Mouse (Mus musculus) ES-Bruce4 (cell line): ENCODE measurements around the gene Tmem39b.

Experiments used
- CTCF ChIP-seq: IDR thresholded peaks from one replicate; pipeline ENCODE4 v1.8.1; 2011; ENCODE audit warnings: low read depth, low read length
- POLR2A ChIP-seq: IDR thresholded peaks from one replicate; pipeline ENCODE4 v1.8.1; 2011; ENCODE audit warnings: low read length; ENCODE audit not compliant: insufficient read depth

DNA sequence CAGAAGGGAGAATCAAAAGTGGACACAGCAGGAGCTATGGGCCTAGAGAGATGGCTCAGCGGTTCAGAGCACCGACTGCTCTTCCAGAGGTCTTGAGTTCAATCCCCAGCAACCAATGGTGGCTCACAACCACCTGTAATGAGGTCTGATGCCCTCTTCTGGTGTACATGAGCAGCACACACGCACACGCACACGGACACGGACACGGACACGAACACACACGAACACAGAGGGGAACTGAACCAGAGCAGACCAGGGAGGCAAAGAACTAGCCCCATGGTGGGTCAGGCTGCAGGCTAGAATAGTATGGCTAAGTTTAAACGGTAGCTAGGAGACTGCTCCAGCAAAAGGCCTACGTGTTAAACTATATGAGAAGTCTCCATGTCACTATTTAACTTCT lies 14.8 kb downstream of the Tmem39b start:
- TF ChIP-seq POLR2A (no peak), CTCF (peak; percentile 23)
